Mouse (Mus musculus) kidney, postnatal 0 days (tissue): Measurements from ENCODE around the gene Sim1. TPM values are rescaled to one million over a fixed set of nuclear protein-coding genes. Genes with fewer than 3 reads are reported as not detected.

ENCODE experiments used
- ATAC-seq: fragments of 200-750 bp; cut with Nextera tagmentation; replicated peaks from 2 replicates; pipeline ENCODE4 v1.8.0; 2017; ENCODE audit warnings: low read depth, moderate number of reproducible peaks, moderate TSS enrichment, moderate library complexity; ENCODE audit not compliant: low FRiP score
- DNase-seq: peaks from one replicate; pipeline ENCODE4 v3.0.0-alpha.2; 2016; ENCODE audit warnings: low spot score
- H3K27ac ChIP-seq: fragments of 300-500 bp; sonication (generic); 2 replicates; pipeline ENCODE4 v1.5.1; 2014; ENCODE audit warnings: mild to moderate bottlenecking
- H3K27me3 ChIP-seq: fragments of 300-500 bp; sonication (generic); 2 replicates; pipeline ENCODE4 v1.6.1; 2014; ENCODE audit warnings: low read length, mixed read lengths; ENCODE audit not compliant: insufficient read depth
- H3K36me3 ChIP-seq: fragments of 300-500 bp; sonication (generic); 2 replicates; pipeline ENCODE4 v1.6.1; 2014; ENCODE audit warnings: low read length, mixed read lengths; ENCODE audit not compliant: insufficient read depth
- H3K4me1 ChIP-seq: fragments of 300-500 bp; sonication (generic); replicated peaks from 2 replicates; pipeline ENCODE4 v1.6.1; 2014; ENCODE audit warnings: antibody characterized with exemption, low read length, mixed read lengths; ENCODE audit not compliant: insufficient read depth
- H3K4me2 ChIP-seq: fragments of 300-500 bp; sonication (generic); 2 replicates; pipeline ENCODE4 v1.6.1; 2014; ENCODE audit warnings: mild to moderate bottlenecking, low read length, moderate library complexity, mixed read lengths
- H3K4me3 ChIP-seq: fragments of 300-500 bp; sonication (generic); replicated peaks from 2 replicates; pipeline ENCODE4 v1.5.1; 2014; ENCODE audit warnings: low read depth, low read length
- H3K9ac ChIP-seq: fragments of 300-500 bp; sonication (generic); 2 replicates; pipeline ENCODE4 v1.6.1; 2014; ENCODE audit warnings: low read depth, low read length
- H3K9me3 ChIP-seq: fragments of 300-500 bp; sonication (generic); replicated peaks from 2 replicates; pipeline ENCODE4 v1.6.1; 2016; ENCODE audit warnings: low read length, inconsistent platforms, mixed read lengths
- CTCF ChIP-seq: IDR thresholded peaks from 2 replicates; pipeline ENCODE4 v1.5.1; 2016; ENCODE audit warnings: antibody characterized with exemption, low read depth, mild to moderate bottlenecking, moderate library complexity
- WGBS: fragments of 180-500 bp; shearing (Covaris S2); extraction: QIAGEN DNeasy Blood & Tissue Kit; methylation state at CpG from one replicate; pipeline ENCODE4 v1.1.7; 2014; 5-methylcytosine and 5-hydroxymethylcytosine counted together
- polyA plus RNA-seq: library from polyadenylated mRNA; unstranded; fragments of >200 nt; fragmentation: Nextera tagmentation; extraction: Ambion mirVana; gene quantifications from 2 replicates; pipeline ENCODE4 v1.2.1, GENCODE M21; 2015

Gene Sim1
- polyA plus RNA-seq, 1 experiment from 2014 or later: 9.5 TPM

DNA sequence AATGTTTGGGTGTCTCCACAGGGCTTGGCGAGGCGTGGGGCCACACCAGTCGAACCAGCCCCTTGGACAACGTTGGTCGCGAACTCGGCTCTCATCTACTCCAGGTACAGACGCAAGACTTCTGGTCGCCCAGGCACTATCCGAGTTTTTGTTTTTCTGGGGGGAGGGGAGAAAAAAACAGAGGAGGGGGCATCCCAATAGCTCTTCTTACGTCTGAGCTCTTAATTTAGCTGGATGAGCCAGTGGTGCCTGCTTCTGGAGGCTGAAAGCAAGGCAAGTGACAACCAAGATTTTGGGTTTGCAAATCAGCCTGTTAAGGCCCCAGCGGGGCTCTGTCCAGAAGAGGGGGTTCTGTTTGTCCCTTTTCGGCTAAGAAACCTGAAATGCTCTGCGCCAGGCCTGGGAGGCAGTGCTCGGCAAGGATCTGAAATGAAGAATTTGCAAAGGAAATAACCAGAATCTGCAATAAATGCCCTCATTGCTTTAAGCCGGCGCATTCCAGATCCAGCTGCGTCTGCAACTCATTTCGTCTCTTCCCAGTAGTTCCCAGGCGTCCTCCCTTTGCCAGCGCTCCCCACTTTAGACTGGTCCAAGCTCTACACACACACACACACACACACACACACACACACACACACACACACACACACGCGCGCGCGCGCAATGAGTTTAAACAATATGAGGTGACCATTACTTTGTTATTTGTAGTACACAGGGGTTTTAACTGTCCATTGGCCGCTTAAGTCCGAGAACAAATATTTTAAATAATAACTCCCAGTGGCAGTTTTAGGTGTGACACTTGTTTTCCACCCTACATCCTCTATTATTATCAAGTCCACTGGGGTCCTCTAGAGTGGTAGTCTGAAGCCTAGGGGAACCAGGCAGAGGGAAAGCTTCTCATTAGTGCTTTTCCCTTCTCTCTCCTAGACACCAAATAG, 10.5 kb downstream of the Sim1 start:
- Histone ChIP-seq H3K9me3 (no peaks in the 10 kb centered on the region), H3K27me3 (peaks cover 69% of the 10 kb centered on the region), H3K9ac (peak overlapping the region; percentile 10; the same call in 1 of the 2 replicates), H3K27ac (peak overlapping the region; percentile 60), H3K4me3 (peak overlapping the region; percentile 15; the same call in 1 of the 2 replicates), H3K36me3 (no peaks in the 10 kb centered on the region), H3K4me1 (no peaks in the 10 kb centered on the region), H3K4me2 (peak overlapping the region; percentile 49)
- no peak for TF ChIP-seq CTCF
- no peak for ATAC-seq
- WGBS: 14% methylated on average over 29 of the region's 29 CpGs
- peak; percentile 13 for DNase-seq

DNA sequence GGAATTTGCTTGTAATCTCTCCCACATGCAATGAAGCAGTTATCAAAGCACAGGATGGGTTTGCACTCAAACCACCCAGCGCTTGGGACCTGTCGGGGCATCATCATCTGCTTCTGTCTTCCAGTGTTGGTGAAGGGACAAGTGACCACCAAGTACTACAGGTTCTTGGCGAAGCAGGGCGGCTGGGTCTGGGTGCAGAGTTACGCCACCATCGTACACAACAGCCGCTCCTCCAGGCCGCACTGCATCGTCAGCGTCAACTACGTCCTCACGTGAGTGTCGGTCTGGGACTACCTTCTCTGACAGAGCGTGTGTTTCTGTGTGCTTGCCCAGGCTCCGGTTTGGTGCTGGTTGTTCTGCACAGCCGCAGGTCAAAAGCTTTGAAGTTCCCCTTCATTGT, 15.8 kb downstream of the Sim1 start:
- Histone ChIP-seq H3K4me3 (peak overlapping the region; percentile 13; the same call in 1 of the 2 replicates), H3K9ac (0 out of 2 replicates have a peak overlapping the region, but pooled peaks have one; percentile 5), H3K9me3 (no peaks in the 10 kb centered on the region), H3K27me3 (peaks cover 46% of the 10 kb centered on the region), H3K4me1 (0 out of 2 replicates have a peak, but pooled peaks cover 3% of the 10 kb centered on the region), H3K36me3 (no peaks in the 10 kb centered on the region), H3K27ac (no peak overlapping the region), H3K4me2 (peak overlapping the region; percentile 37)
- WGBS: 12% methylated on average over 16 of the region's 16 CpGs
- TF ChIP-seq CTCF: no peak
- ATAC-seq (0 out of 2 replicates have a peak, but pooled peaks have one; percentile 21), DNase-seq (no peak)

- Histone ChIP-seq H3K4me1 (0 out of 2 replicates have a peak, but pooled peaks cover 3% of the 10 kb centered on the region), H3K9me3 (no peaks in the 10 kb centered on the region), H3K4me3 (peak overlapping the region; percentile 13), H3K4me2 (peak overlapping the region; percentile 37), H3K27ac (no peak overlapping the region), H3K36me3 (no peaks in the 10 kb centered on the region), H3K9ac (0 out of 2 replicates have a peak overlapping the region, but pooled peaks have one; percentile 5), H3K27me3 (peaks cover 46% of the 10 kb centered on the region)
- 12% methylated on average over 12 of the region's 12 CpGs for WGBS
- TF ChIP-seq CTCF: no peak
- DNase-seq (peak; percentile 38), ATAC-seq (no peak)
Observed at GRCm38 (mm10) chr10:50910861-50911410, 16.4 kb downstream of the Sim1 start.

DNA sequence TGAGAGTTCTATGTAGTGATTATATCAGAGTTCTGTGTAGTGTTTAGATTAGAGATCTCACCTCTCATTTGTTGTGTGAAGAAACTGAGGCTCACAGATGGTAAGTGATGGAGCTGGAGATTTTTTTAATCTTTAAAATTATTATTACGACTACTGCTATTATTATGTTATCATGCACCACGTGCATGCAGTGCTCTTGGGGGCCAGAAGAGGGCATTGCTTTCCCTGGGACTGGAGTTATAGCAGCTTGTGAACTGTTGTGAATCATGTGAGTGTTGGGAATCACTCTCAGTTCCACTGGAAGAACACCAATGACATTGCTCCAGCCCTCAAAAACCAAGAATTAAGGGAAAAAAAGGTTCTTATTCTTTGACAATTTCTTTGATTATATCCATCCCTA, 21.1 kb downstream of the Sim1 start:
- Histone ChIP-seq H3K4me1 (no peaks in the 10 kb centered on the region), H3K27ac (no peak overlapping the region), H3K4me3 (no peak overlapping the region), H3K4me2 (no peak overlapping the region), H3K9me3 (no peaks in the 10 kb centered on the region), H3K36me3 (no peaks in the 10 kb centered on the region), H3K27me3 (0 out of 2 replicates have a peak, but pooled peaks cover 6% of the 10 kb centered on the region), H3K9ac (no peak overlapping the region)
- TF ChIP-seq CTCF: peak; percentile 53
- no peak for ATAC-seq
- WGBS: 57% methylated on average over 2 of the region's 2 CpGs
- DNase-seq: no peak

DNA sequence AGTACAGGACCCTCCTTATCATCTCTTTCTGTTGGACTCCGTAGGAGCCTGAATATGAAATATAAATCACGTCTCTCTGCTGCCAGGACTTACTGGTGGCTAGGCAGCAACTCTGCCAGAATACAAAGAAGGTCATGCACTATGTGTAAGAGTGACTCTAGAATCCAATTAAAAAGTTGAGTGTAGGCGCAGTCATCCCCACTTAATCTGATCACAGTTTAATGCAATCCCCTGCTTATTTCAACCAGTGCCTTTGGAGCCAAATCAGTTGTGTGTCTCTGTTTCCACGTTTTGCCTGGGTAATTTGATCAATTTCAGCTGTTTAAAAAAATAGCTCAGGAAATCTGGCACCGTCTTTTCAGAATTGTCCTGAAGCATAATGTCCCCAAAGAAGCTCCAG, 34.7 kb downstream of the Sim1 start:
- DNase-seq (no peak), ATAC-seq (no peak)
- Histone ChIP-seq H3K27me3 (no peaks in the 10 kb centered on the region), H3K4me1 (no peaks in the 10 kb centered on the region), H3K36me3 (no peaks in the 10 kb centered on the region), H3K9ac (no peak overlapping the region), H3K4me2 (no peak overlapping the region), H3K27ac (no peak overlapping the region), H3K9me3 (no peaks in the 10 kb centered on the region), H3K4me3 (no peak overlapping the region)
- WGBS: 62% methylated on average over 5 of the region's 5 CpGs
- TF ChIP-seq CTCF: no peak

GRCm38 (mm10) chr10:50935673-50936072, 41.1 kb downstream of the Sim1 start:
- ATAC-seq (no peak), DNase-seq (no peak)
- Histone ChIP-seq H3K9me3 (no peaks in the 10 kb centered on the region), H3K4me2 (no peak overlapping the region), H3K36me3 (no peaks in the 10 kb centered on the region), H3K27ac (no peak overlapping the region), H3K9ac (no peak overlapping the region), H3K27me3 (no peaks in the 10 kb centered on the region), H3K4me3 (no peak overlapping the region), H3K4me1 (no peaks in the 10 kb centered on the region)
- no peak for TF ChIP-seq CTCF
